Mouse (Mus musculus): Measurements from ENCODE around the gene Apon.
"Not testable (repeated sequence)": the region's sequence is repeated elsewhere in the genome, so short reads cannot be mapped to it uniquely, and the experiment has no call there.

The Apon gene

GRCm38 (mm10) chr10:128253677-128254255, at the start of gene Apon:
Gene Apon, plus strand, starts transcription at chr10:128254096.
- no peak for DNase-seq

GRCm38 (mm10) chr10:128204941-128205340, 49.0 kb upstream of the Apon start:
- no peak for DNase-seq

GRCm38 (mm10) chr10:128208326-128208725, 45.6 kb upstream of the Apon start:
- DNase-seq: no peak

- DNase-seq: no peak
These were observed 44.4 kb upstream of the Apon start for GRCm38 (mm10) chr10:128209311-128210009.

GRCm38 (mm10) chr10:128210131-128210530, 43.8 kb upstream of the Apon start:
- no peak for DNase-seq

- peak in 1 of 2 experiments; percentile 11 for DNase-seq
These were observed 42.9 kb upstream of the Apon start for GRCm38 (mm10) chr10:128210954-128211353.

- DNase-seq: peak; percentile 83 to 94
These were observed 42.3 kb upstream of the Apon start, which contains the start of gene Spryd4 for GRCm38 (mm10) chr10:128211390-128212108. Gene Spryd4, minus strand, starts transcription at chr10:128211807.

- DNase-seq: no peak
These were observed 41.7 kb upstream of the Apon start for GRCm38 (mm10) chr10:128212148-128212547.

GRCm38 (mm10) chr10:128212871-128213323, 41.0 kb upstream of the Apon start:
- DNase-seq: peak; percentile 68 to 80

- not testable (repeated sequence) for DNase-seq
These were observed 39.8 kb upstream of the Apon start for GRCm38 (mm10) chr10:128214112-128214511.

GRCm38 (mm10) chr10:128214981-128215380, 38.9 kb upstream of the Apon start:
- DNase-seq: no peak

- DNase-seq: no peak
These were observed 35.3 kb upstream of the Apon start for GRCm38 (mm10) chr10:128218387-128219117.

- no peak for DNase-seq
These were observed 32.2 kb upstream of the Apon start for GRCm38 (mm10) chr10:128221533-128222286.

GRCm38 (mm10) chr10:128225064-128225463, 28.8 kb upstream of the Apon start:
- no peak for DNase-seq

GRCm38 (mm10) chr10:128225538-128225937, 28.4 kb upstream of the Apon start, which contains the start of gene Mip:
Gene Mip, plus strand, starts transcription at chr10:128225838.
- no peak for DNase-seq

GRCm38 (mm10) chr10:128227592-128227991, 26.3 kb upstream of the Apon start:
- DNase-seq: no peak

GRCm38 (mm10) chr10:128228009-128228408, 25.9 kb upstream of the Apon start:
- no peak for DNase-seq

- DNase-seq: no peak
These were observed 23.3 kb upstream of the Apon start for GRCm38 (mm10) chr10:128230582-128230981.

GRCm38 (mm10) chr10:128231146-128231545, 22.8 kb upstream of the Apon start:
- DNase-seq: no peak

GRCm38 (mm10) chr10:128231697-128232419, 22.0 kb upstream of the Apon start, which contains the start of gene Timeless:
Gene Timeless, plus strand, starts transcription at chr10:128232065.
- peak; percentile 74 to 86 for DNase-seq

- peak; percentile 62 to 72 for DNase-seq
These were observed 21.4 kb upstream of the Apon start for GRCm38 (mm10) chr10:128232420-128232985.

Data from kidney, adult 8-10 months (tissue).